Mouse (Mus musculus) C2C12 (cell line): ENCODE results near the gene Cbr4. TPM values are rescaled to one million over a fixed set of nuclear protein-coding genes. Genes with fewer than 3 reads are reported as not detected.

Experiments used
- H3K27me3 ChIP-seq: one replicate; pipeline ENCODE4 v1.6.1; 2011; ENCODE audit not compliant: control insufficient read depth, insufficient read depth, insufficient read length
- H3K36me3 ChIP-seq: one replicate; pipeline ENCODE4 v1.6.1; 2011; ENCODE audit not compliant: control insufficient read depth, insufficient read depth
- H3K4me3 ChIP-seq: one replicate; pipeline ENCODE4 v1.5.1; 2011; ENCODE audit warnings: mild to moderate bottlenecking, control low read depth; ENCODE audit not compliant: poor library complexity, insufficient read depth, severe bottlenecking
- H3K79me2 ChIP-seq: one replicate; pipeline ENCODE4 v1.6.1; 2011; ENCODE audit not compliant: control insufficient read depth, insufficient read depth
- H3K79me3 ChIP-seq: one replicate; pipeline ENCODE4 v1.6.1; 2011; ENCODE audit warnings: low read depth, control low read depth
- H3ac ChIP-seq: one replicate; pipeline ENCODE3; 2011; ENCODE audit warnings: low read depth; ENCODE audit not compliant: control insufficient read depth, insufficient read length
- CEBPB ChIP-seq: IDR thresholded peaks from one replicate; pipeline ENCODE4 v1.6.1; 2011; ENCODE audit warnings: low read depth, mild to moderate bottlenecking, control low read depth, moderate library complexity
- CTCF ChIP-seq: IDR thresholded peaks from one replicate; pipeline ENCODE4 v1.5.1; 2011; ENCODE audit not compliant: control insufficient read depth, insufficient read depth, insufficient read length
- FOSL1 ChIP-seq: IDR thresholded peaks from one replicate; pipeline ENCODE4 v1.8.0; 2011; ENCODE audit warnings: mild to moderate bottlenecking, low read length; ENCODE audit not compliant: poor library complexity, insufficient read depth, severe bottlenecking
- MAX ChIP-seq: IDR thresholded peaks from one replicate; pipeline ENCODE4 v1.6.1; 2011; ENCODE audit warnings: mild to moderate bottlenecking, control low read depth
- MYOD1 ChIP-seq: IDR thresholded peaks from one replicate; pipeline ENCODE4 v1.6.1; 2011; ENCODE audit warnings: low read depth; ENCODE audit not compliant: control insufficient read depth, insufficient read length
- MYOG ChIP-seq: IDR thresholded peaks from one replicate; pipeline ENCODE4 v1.6.1; 2011; ENCODE audit not compliant: control insufficient read depth, insufficient read length; ENCODE audit errors: extremely low read depth
- USF1 ChIP-seq: IDR thresholded peaks from one replicate; pipeline ENCODE4 v1.6.1; 2011; ENCODE audit warnings: low read depth, mild to moderate bottlenecking, control low read depth, moderate library complexity
- polyA plus RNA-seq: library from polyadenylated mRNA; unstranded; fragments of >200 nt; fragmentation: generic; extraction: Trizol; gene quantifications from one replicate; pipeline ENCODE4 v1.2.1, GENCODE M21; 2012; ENCODE audit warnings: missing spikeins

The Cbr4 gene
- polyA plus RNA-seq, 1 experiment = 7.9 TPM

GRCm38 (mm10) chr8:61466696-61467552, 20.6 kb upstream of the Cbr4 start:
- Histone ChIP-seq H3K79me2 (no peaks in the 10 kb centered on the region), H3K27me3 (peaks cover 13% of the 10 kb centered on the region), H3K4me3 (no peak overlapping the region), H3ac (no peak overlapping the region), H3K36me3 (no peaks in the 10 kb centered on the region), H3K79me3 (no peaks in the 10 kb centered on the region)
- no peak for TF ChIP-seq MYOD1
- no peak for TF ChIP-seq CTCF
- TF ChIP-seq USF1 = no peak
- TF ChIP-seq FOSL1 = no peak
- TF ChIP-seq CEBPB = no peak
- TF ChIP-seq MAX = no peak
- no peak for TF ChIP-seq MYOG

GRCm38 (mm10) chr8:61467553-61467815, 20.1 kb upstream of the Cbr4 start:
- TF ChIP-seq MAX (no peak), CTCF (no peak), USF1 (no peak), CEBPB (no peak), MYOD1 (no peak), MYOG (no peak), FOSL1 (no peak)
- Histone ChIP-seq H3K79me3 (no peaks in the 10 kb centered on the region), H3K27me3 (peaks cover 14% of the 10 kb centered on the region)

GRCm38 (mm10) chr8:61470213-61470612, 17.3 kb upstream of the Cbr4 start:
- Histone ChIP-seq H3K4me3 (no peak overlapping the region), H3K79me3 (no peaks in the 10 kb centered on the region), H3K36me3 (no peaks in the 10 kb centered on the region), H3K27me3 (peaks cover 14% of the 10 kb centered on the region), H3K79me2 (no peaks in the 10 kb centered on the region), H3ac (no peak overlapping the region)
- TF ChIP-seq FOSL1 (no peak), USF1 (no peak), MAX (no peak)

More at GRCm38 (mm10) chr8:61467553-61467815, 20.1 kb upstream of the Cbr4 start:
- H3K4me3 ChIP-seq = no peak overlapping the region
- H3K79me2 ChIP-seq = no peaks in the 10 kb centered on the region
- H3ac ChIP-seq = no peak overlapping the region
- H3K36me3 ChIP-seq = no peaks in the 10 kb centered on the region

- H3K79me3 ChIP-seq = no peaks in the 10 kb centered on the region
- H3K36me3 ChIP-seq = no peaks in the 10 kb centered on the region
- no peak overlapping the region for H3ac ChIP-seq
- peaks cover 6% of the 10 kb centered on the region for H3K27me3 ChIP-seq
- TF ChIP-seq MYOD1 (no peak), MAX (no peak), USF1 (no peak), MYOG (no peak), CEBPB (no peak), CTCF (no peak), FOSL1 (no peak)
- no peak overlapping the region for H3K4me3 ChIP-seq
- H3K79me2 ChIP-seq = no peaks in the 10 kb centered on the region
These were observed 12.3 kb upstream of the Cbr4 start for GRCm38 (mm10) chr8:61475251-61475673.

GRCm38 (mm10) chr8:61476160-61476559, 11.4 kb upstream of the Cbr4 start:
- no peak overlapping the region for H3K4me3 ChIP-seq
- H3K27me3 ChIP-seq = peaks cover 6% of the 10 kb centered on the region
- H3ac ChIP-seq = no peak overlapping the region
- no peaks in the 10 kb centered on the region for H3K79me2 ChIP-seq
- no peaks in the 10 kb centered on the region for H3K79me3 ChIP-seq
- no peaks in the 10 kb centered on the region for H3K36me3 ChIP-seq
- TF ChIP-seq CTCF = no peak

GRCm38 (mm10) chr8:61478150-61478549, 9.4 kb upstream of the Cbr4 start:
- Histone ChIP-seq H3K27me3 (peaks cover 3% of the 10 kb centered on the region), H3K4me3 (no peak overlapping the region), H3K79me2 (no peaks in the 10 kb centered on the region), H3K36me3 (no peaks in the 10 kb centered on the region), H3K79me3 (no peaks in the 10 kb centered on the region), H3ac (no peak overlapping the region)
- TF ChIP-seq MYOD1 (no peak), MAX (no peak), USF1 (no peak), CEBPB (no peak), FOSL1 (no peak), CTCF (no peak), MYOG (no peak)
